Mouse (Mus musculus) left cerebral cortex, postnatal 14 days (tissue): ENCODE data around the gene Zcchc8. TPM values are rescaled to one million over a fixed set of nuclear protein-coding genes. Genes with fewer than 3 reads are reported as not detected.

Source experiments
- DNase-seq, 2 experiments: peaks; one replicate each; pipeline ENCODE4 v3.0.0; 2021 to 2022; ENCODE audit warnings: low spot score in 2 of 2, mixed read lengths in 1 of 2
- intact Hi-C: fragments of 180-260 bp; cut with DNase I; formaldehyde crosslinking; loops from one replicate; pipeline ENCODE4 v1.15.1; 2025
- total RNA-seq, 2 experiments: library from RNA; stranded (reverse); gene quantifications; 2 replicates each; pipeline ENCODE4 v1.2.3; 2021

Gene Zcchc8
- total RNA-seq, 2 experiments from 2014 or later: 37.0 to 37.2 TPM

- intact Hi-C loops: no loop called here
- DNase-seq: no peak
These were observed 66.0 kb downstream of the Zcchc8 start for GRCm38 (mm10) chr5:123654937-123655336.

GRCm38 (mm10) chr5:123653287-123653801, 67.6 kb downstream of the Zcchc8 start:
- no peak for DNase-seq
- intact Hi-C loops: no loop called here

DNA sequence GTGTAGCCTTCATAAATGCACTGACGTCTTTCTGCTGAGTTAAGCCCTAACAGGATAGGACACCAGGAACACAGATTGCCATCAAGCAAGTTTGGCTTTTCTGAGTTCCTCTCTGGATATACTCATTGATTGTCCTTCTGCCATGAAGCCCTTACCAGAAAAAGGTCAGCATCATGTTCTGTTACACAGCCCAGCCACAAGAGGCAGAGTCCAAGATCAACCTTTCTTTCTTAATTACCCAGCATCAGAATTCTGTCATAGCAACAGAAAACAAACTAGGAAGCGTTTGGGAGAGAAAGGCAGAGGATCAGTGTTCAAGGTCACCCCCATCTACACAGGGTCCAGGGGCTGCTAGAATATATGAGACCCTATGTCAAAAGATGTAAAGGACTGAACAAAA, 70.1 kb downstream of the Zcchc8 start:
- DNase-seq: no peak
- intact Hi-C loops: no loop called here

Other genes with a start within 250 kb of the Zcchc8 start
- 1 to 10 TPM; 1.1 to 1.4 TPM for gene Lrrc43, start 231.8 kb downstream of the Zcchc8 start, total RNA-seq
- not detected for gene Il31, start 231.6 kb downstream of the Zcchc8 start, total RNA-seq
- under 1 TPM; 0.61 to 0.99 TPM for gene B3gnt4, start 210.6 kb downstream of the Zcchc8 start, total RNA-seq
- gene Diablo, start 196.9 kb downstream of the Zcchc8 start, total RNA-seq: 10 to 100 TPM; 37.8 TPM
- gene Gm49027, start 195.6 kb downstream of the Zcchc8 start, total RNA-seq: 1 to 10 TPM; 7.1 to 7.4 TPM
- gene Vps33a, start 148.1 kb downstream of the Zcchc8 start, total RNA-seq: 10 to 100 TPM; 79.1 to 83.3 TPM
- gene Clip1, start 36.5 kb downstream of the Zcchc8 start, total RNA-seq: 100 to 1,000 TPM; 117 to 132 TPM
- 10 to 100 TPM; 80.9 to 89.4 TPM for gene Rsrc2, start 28.3 kb upstream of the Zcchc8 start, total RNA-seq
- gene Kntc1, start 28.6 kb upstream of the Zcchc8 start, total RNA-seq: under 1 TPM; 0.83 to 0.87 TPM
- not detected for gene Hcar2, start 144.4 kb upstream of the Zcchc8 start, total RNA-seq
- gene Hcar1, start 158.9 kb upstream of the Zcchc8 start, total RNA-seq: 1 to 10 TPM; 1.3 to 2.0 TPM
- 10 to 100 TPM; 65.6 to 70.7 TPM for gene Denr, start 186.1 kb upstream of the Zcchc8 start, total RNA-seq
- gene Gm43518, start 206.3 kb upstream of the Zcchc8 start, total RNA-seq: not detected
- 1 to 10 TPM; 2.7 to 4.2 TPM for gene Ccdc62, start 209.6 kb upstream of the Zcchc8 start, total RNA-seq